Mouse (Mus musculus) layer of hippocampus, adult 6 months (tissue): ENCODE measurements around the gene Vmn2r107. TPM values are rescaled to one million over a fixed set of nuclear protein-coding genes. Genes with fewer than 3 reads are reported as not detected.

Experiments
- long read RNA-seq, 2 experiments: library from polyadenylated mRNA; unstranded; transcript quantifications; one replicate each; pipeline ENCODE4 v2.0.0; 2019 to 2020
- polyA plus RNA-seq: library from polyadenylated mRNA; unstranded; fragments of <200 nt; fragmentation: Nextera tagmentation; gene quantifications from 2 replicates; pipeline ENCODE4 v1.2.3, GENCODE M21; 2021

The Vmn2r107 gene
- polyA plus RNA-seq: not detected in 2 replicates
- long read RNA-seq, experiment 1: 0 reads
- long read RNA-seq, experiment 2: 0 reads

GRCm38 (mm10) chr17:20344942-20345341 lies at the start of gene Vmn2r107:
Gene Vmn2r107 (plus strand): TSS chr17:20345242.

GRCm38 (mm10) chr17:20413846-20414245 lies 68.8 kb downstream of the Vmn2r107 start, which contains the start of gene Vmn1r224:
Gene Vmn1r224 (plus strand): TSS chr17:20414146.

Other genes with a start within 250 kb of the Vmn2r107 start
- gene Fpr-rs7, start 231.0 kb upstream of the Vmn2r107 start, polyA plus RNA-seq: not detected in 2 replicates
- not detected in 2 replicates for gene Fpr-rs6, start 162.1 kb upstream of the Vmn2r107 start, polyA plus RNA-seq
- gene Vmn2r105, start 110.2 kb upstream of the Vmn2r107 start, polyA plus RNA-seq: not detected in 2 replicates
- not detected in 2 replicates for gene Vmn2r106, start 59.7 kb upstream of the Vmn2r107 start, polyA plus RNA-seq
- gene Vmn1r224, start 68.9 kb downstream of the Vmn2r107 start, polyA plus RNA-seq: not detected in 2 replicates
- not detected in 2 replicates for gene Vmn2r108, start 136.1 kb downstream of the Vmn2r107 start, polyA plus RNA-seq
- gene Vmn1r225, start 152.9 kb downstream of the Vmn2r107 start, polyA plus RNA-seq: not detected in 2 replicates
- not detected in 2 replicates for gene Vmn2r109, start 219.5 kb downstream of the Vmn2r107 start, polyA plus RNA-seq